ENCODE assay signal across 8 mouse cellular contexts in the genomic region with DNA sequence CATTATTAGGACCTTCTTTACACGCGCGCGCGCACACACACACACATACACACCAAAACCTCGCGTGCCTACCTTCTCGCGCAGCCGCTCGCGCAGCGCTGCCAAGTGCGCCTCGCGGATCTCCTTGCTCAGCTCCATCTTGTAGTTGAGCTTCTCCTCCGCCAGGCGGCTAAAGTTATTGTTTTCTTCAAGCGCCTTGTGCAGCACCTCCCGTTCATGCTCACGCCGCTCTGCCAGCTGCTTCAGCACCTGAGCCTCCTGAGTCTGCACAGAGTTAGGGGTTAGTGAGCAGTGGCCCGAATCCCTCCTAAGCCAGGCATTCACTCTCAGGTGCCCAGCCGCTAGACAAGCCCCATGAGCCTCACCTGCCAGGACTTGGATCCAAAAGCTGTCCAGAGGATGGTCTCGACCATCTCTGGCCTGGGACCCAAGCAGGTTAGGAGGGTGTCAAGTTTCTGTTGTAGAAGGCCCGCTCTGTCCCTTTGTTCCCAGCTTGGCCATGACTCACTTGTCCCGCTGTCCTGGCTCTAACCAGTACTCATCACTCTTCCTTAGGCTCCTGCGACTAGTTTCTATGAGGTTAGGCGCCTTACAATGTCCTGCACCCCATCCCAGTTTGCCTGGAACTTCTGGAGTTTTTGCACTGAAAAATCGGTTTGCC. TPM values are rescaled to one million over a fixed set of nuclear protein-coding genes. Genes with fewer than 3 reads are reported as not detected.
DNase-seq lines count a peak whose midpoint lies in the region; ATAC-seq and TF ChIP-seq lines count a peak whose summit lies in the region.

No protein-coding gene starts in this region.

- H3K27ac ChIP-seq in embryonic fibroblast, embryonic 13.5 days (ENCODE audit: insufficient read depth, low read length), result no peak overlapping the region
- H3K27ac ChIP-seq in hindbrain, embryonic 16.5 days (ENCODE audit: low read depth, low read length), result no peak overlapping the region
- no peak overlapping the region for H3K27ac ChIP-seq in midbrain, embryonic 14.5 days (replicated peaks; ENCODE audit: low read depth, low read length)

- H3K9ac ChIP-seq in hindbrain, embryonic 16.5 days (ENCODE audit: low read depth, low read length), result peak overlapping the region; percentile 17; the same call in 1 of the 2 replicates
- H3K9ac ChIP-seq in midbrain, embryonic 14.5 days (replicated peaks; ENCODE audit: low read length), result 0 out of 2 replicates have a peak overlapping the region, but pooled peaks have one; percentile 29

- intact Hi-C loops in gastrocnemius, postnatal 36 days (cut with DNase I), result no loop called here
- intact Hi-C loops in left cerebral cortex, postnatal 4 days (cut with DNase I), result no loop called here

- H3K4me3 ChIP-seq in embryonic fibroblast, embryonic 13.5 days (ENCODE audit: insufficient read depth, low read length), result no peak overlapping the region
- no peak overlapping the region for H3K4me3 ChIP-seq in hindbrain, embryonic 16.5 days (ENCODE audit: low read length)
- no peak overlapping the region for H3K4me3 ChIP-seq in midbrain, embryonic 14.5 days (replicated peaks; ENCODE audit: low read depth, low read length)

- TF ChIP-seq CTCF in embryonic fibroblast, embryonic 13.5 days (IDR thresholded peaks at IDR 0.05; ENCODE audit: borderline replicate concordance, insufficient read depth, low read length), result 0 out of 2 replicates have a peak, but pooled peaks have one; percentile 28

- 0 out of 2 replicates have a peak overlapping the region, but pooled peaks have one; percentile 5 for H3K4me2 ChIP-seq in hindbrain, embryonic 16.5 days (ENCODE audit: low read length)
- no peak overlapping the region for H3K4me2 ChIP-seq in midbrain, embryonic 14.5 days (ENCODE audit: low read length)

- peak; percentile 74 for ATAC-seq in hindbrain, embryonic 16.5 days
- peak; percentile 50; the same call in 1 of the 2 replicates for ATAC-seq in midbrain, embryonic 14.5 days (ENCODE audit: low FRiP score, low TSS enrichment)

- no peak for TF ChIP-seq POLR2A in embryonic fibroblast, embryonic 13.5 days (IDR thresholded peaks at IDR 0.05; ENCODE audit: low read depth, low read length)

- H3K27me3 ChIP-seq in hindbrain, embryonic 16.5 days (replicated peaks; ENCODE audit: control insufficient read depth, insufficient read depth, low read length), result no peaks in the 10 kb centered on the region
- no peaks in the 10 kb centered on the region for H3K27me3 ChIP-seq in midbrain, embryonic 14.5 days (ENCODE audit: control insufficient read depth, insufficient read depth, low read length)
- no peaks in the 10 kb centered on the region for H3K27me3 ChIP-seq in splenic B cell, adult 2 months (ENCODE audit: control insufficient read depth, insufficient read depth, low read length, poor library complexity, severe bottlenecking)

- H3K36me3 ChIP-seq in hindbrain, embryonic 16.5 days (ENCODE audit: control insufficient read depth, insufficient read depth, low read length), result peaks cover 27% of the 10 kb centered on the region
- H3K36me3 ChIP-seq in midbrain, embryonic 14.5 days (ENCODE audit: control insufficient read depth, insufficient read depth, low read length), result peaks cover 55% of the 10 kb centered on the region
- H3K36me3 ChIP-seq in splenic B cell, adult 2 months (ENCODE audit: control insufficient read depth, insufficient read depth, low read length, poor library complexity, severe bottlenecking), result no peaks in the 10 kb centered on the region

- H3K9me3 ChIP-seq in hindbrain, embryonic 16.5 days (ENCODE audit: control insufficient read depth, low read length), result no peaks in the 10 kb centered on the region
- H3K9me3 ChIP-seq in midbrain, embryonic 14.5 days (ENCODE audit: control insufficient read depth, low read length), result no peaks in the 10 kb centered on the region

- peak; percentile 45 for DNase-seq in gastrocnemius, postnatal 10 days
- no peak for DNase-seq in gastrocnemius, postnatal 36 days
- peak; percentile 86 for DNase-seq in brain, adult 2 months (ENCODE audit: low read depth, low spot score)
- DNase-seq in left cerebral cortex, postnatal 4 days, result peak; percentile 65
- DNase-seq in midbrain, embryonic 14.5 days, result peak; percentile 84
- peak; percentile 66 for DNase-seq in splenic B cell, adult 2 months (ENCODE audit: low read depth, low spot score)

- WGBS in hindbrain, embryonic 16.5 days, result 9% methylated on average over 30 of the region's 30 CpGs
- 13% methylated on average over 30 of the region's 30 CpGs for WGBS in midbrain, embryonic 14.5 days

- peaks cover 4% of the 10 kb centered on the region; the same call in 1 of the 2 replicates for H3K4me1 ChIP-seq in embryonic fibroblast, embryonic 13.5 days (ENCODE audit: control insufficient read depth, insufficient read depth, low read length)
- peaks cover 14% of the 10 kb centered on the region for H3K4me1 ChIP-seq in hindbrain, embryonic 16.5 days (ENCODE audit: control insufficient read depth, insufficient read depth, low read depth, low read length)
- H3K4me1 ChIP-seq in midbrain, embryonic 14.5 days (ENCODE audit: control insufficient read depth, insufficient read depth, low read length), result peaks cover 16% of the 10 kb centered on the region

RNA-seq across cellular contexts. Expression of a gene that starts 7.0 kb away (rescaled TPM):
- total RNA-seq in gastrocnemius, postnatal 10 days (2021), result 1 to 10 TPM; 1.1 to 1.6 TPM
- total RNA-seq in gastrocnemius, postnatal 36 days (2021), result under 1 TPM in 1 of 2 experiments, not detected in 1; 0.31 TPM
- not detected in 2 replicates for polyA plus RNA-seq in embryonic fibroblast, embryonic 13.5 days (2011; ENCODE audit: insufficient read length, low read depth, missing spikeins)
- polyA plus RNA-seq in hindbrain, embryonic 16.5 days (2015; fragmentation: Nextera tagmentation; extraction: Ambion mirVana), result 1,680 and 1,967 TPM in 2 replicates
- 100 to 1,000 TPM; 885 to 936 TPM for total RNA-seq in left cerebral cortex, postnatal 4 days (2021)
- polyA plus RNA-seq in midbrain, embryonic 14.5 days (2014; fragmentation: Nextera tagmentation; extraction: Ambion mirVana), result 1,182 and 1,543 TPM in 2 replicates

RNA-seq across cellular contexts. Expression of a gene that starts 12.3 kb away (rescaled TPM):
- 10 to 100 TPM; 21.1 to 23.0 TPM for total RNA-seq in gastrocnemius, postnatal 10 days (2021)
- 10 to 100 TPM in 1 of 2 experiments, 1 to 10 TPM in 1; 9.2 to 12.2 TPM for total RNA-seq in gastrocnemius, postnatal 36 days (2021)
- 40.8 and 43.5 TPM in 2 replicates for polyA plus RNA-seq in embryonic fibroblast, embryonic 13.5 days (2011; ENCODE audit: insufficient read length, low read depth, missing spikeins)
- polyA plus RNA-seq in hindbrain, embryonic 16.5 days (2015; fragmentation: Nextera tagmentation; extraction: Ambion mirVana), result 33.7 and 38.2 TPM in 2 replicates
- total RNA-seq in left cerebral cortex, postnatal 4 days (2021), result 10 to 100 TPM; 53.6 to 67.6 TPM
- 40.3 and 46.9 TPM in 2 replicates for polyA plus RNA-seq in midbrain, embryonic 14.5 days (2014; fragmentation: Nextera tagmentation; extraction: Ambion mirVana)

RNA-seq across cellular contexts. Expression of a gene that starts 19.4 kb away (rescaled TPM):
- 10 to 100 TPM in 1 of 2 experiments, 1 to 10 TPM in 1; 9.1 to 11.0 TPM for total RNA-seq in gastrocnemius, postnatal 10 days (2021)
- total RNA-seq in gastrocnemius, postnatal 36 days (2021), result 10 to 100 TPM in 1 of 2 experiments, 1 to 10 TPM in 1; 7.3 to 10.6 TPM
- polyA plus RNA-seq in embryonic fibroblast, embryonic 13.5 days (2011; ENCODE audit: insufficient read length, low read depth, missing spikeins), result 20.0 and 23.6 TPM in 2 replicates
- 13.0 and 15.6 TPM in 2 replicates for polyA plus RNA-seq in hindbrain, embryonic 16.5 days (2015; fragmentation: Nextera tagmentation; extraction: Ambion mirVana)
- total RNA-seq in left cerebral cortex, postnatal 4 days (2021), result 10 to 100 TPM; 18.8 to 23.2 TPM
- polyA plus RNA-seq in midbrain, embryonic 14.5 days (2014; fragmentation: Nextera tagmentation; extraction: Ambion mirVana), result 15.7 and 19.5 TPM in 2 replicates

RNA-seq across cellular contexts. Expression of a gene that starts 57.5 kb away (rescaled TPM):
- 10 to 100 TPM; 13.1 to 18.3 TPM for total RNA-seq in gastrocnemius, postnatal 10 days (2021)
- 10 to 100 TPM; 11.3 to 11.5 TPM for total RNA-seq in gastrocnemius, postnatal 36 days (2021)
- polyA plus RNA-seq in embryonic fibroblast, embryonic 13.5 days (2011; ENCODE audit: insufficient read length, low read depth, missing spikeins), result 13.5 and 19.1 TPM in 2 replicates
- 75.0 and 83.7 TPM in 2 replicates for polyA plus RNA-seq in hindbrain, embryonic 16.5 days (2015; fragmentation: Nextera tagmentation; extraction: Ambion mirVana)
- 10 to 100 TPM; 73.9 to 83.5 TPM for total RNA-seq in left cerebral cortex, postnatal 4 days (2021)
- 65.0 and 67.7 TPM in 2 replicates for polyA plus RNA-seq in midbrain, embryonic 14.5 days (2014; fragmentation: Nextera tagmentation; extraction: Ambion mirVana)

RNA-seq across cellular contexts. Expression of a gene that starts 57.9 kb away (rescaled TPM):
- 10 to 100 TPM; 25.2 to 30.8 TPM for total RNA-seq in gastrocnemius, postnatal 10 days (2021)
- 10 to 100 TPM; 21.5 to 26.1 TPM for total RNA-seq in gastrocnemius, postnatal 36 days (2021)
- polyA plus RNA-seq in embryonic fibroblast, embryonic 13.5 days (2011; ENCODE audit: insufficient read length, low read depth, missing spikeins), result 32.8 and 37.6 TPM in 2 replicates
- polyA plus RNA-seq in hindbrain, embryonic 16.5 days (2015; fragmentation: Nextera tagmentation; extraction: Ambion mirVana), result 83.5 and 87.2 TPM in 2 replicates
- total RNA-seq in left cerebral cortex, postnatal 4 days (2021), result 10 to 100 TPM; 57.3 to 60.3 TPM
- 65.8 and 76.2 TPM in 2 replicates for polyA plus RNA-seq in midbrain, embryonic 14.5 days (2014; fragmentation: Nextera tagmentation; extraction: Ambion mirVana)

Comparison
In these comparisons a context has a peak if more than half of its experiments do, and no peak if none do; other contexts are left out.
1. DNase-seq: peak in gastrocnemius, postnatal 10 days (single experiment), brain, adult 2 months (single experiment), left cerebral cortex, postnatal 4 days (single experiment), midbrain, embryonic 14.5 days (single experiment) and splenic B cell, adult 2 months (single experiment); none in gastrocnemius, postnatal 36 days (0 of 2).
2. RNA of a gene that starts 7.0 kb away (total RNA-seq): 885 to 936 TPM in left cerebral cortex, postnatal 4 days; 1.1 to 1.6 TPM in gastrocnemius, postnatal 10 days and 0.31 TPM in gastrocnemius, postnatal 36 days; every median in the first group is over 100 times any median in the second.